Mouse (Mus musculus): ENCODE results near the gene Bach1.
A peak's percentile ranks its signal among the peaks of the same experiment; 100 is the strongest.

DNA sequence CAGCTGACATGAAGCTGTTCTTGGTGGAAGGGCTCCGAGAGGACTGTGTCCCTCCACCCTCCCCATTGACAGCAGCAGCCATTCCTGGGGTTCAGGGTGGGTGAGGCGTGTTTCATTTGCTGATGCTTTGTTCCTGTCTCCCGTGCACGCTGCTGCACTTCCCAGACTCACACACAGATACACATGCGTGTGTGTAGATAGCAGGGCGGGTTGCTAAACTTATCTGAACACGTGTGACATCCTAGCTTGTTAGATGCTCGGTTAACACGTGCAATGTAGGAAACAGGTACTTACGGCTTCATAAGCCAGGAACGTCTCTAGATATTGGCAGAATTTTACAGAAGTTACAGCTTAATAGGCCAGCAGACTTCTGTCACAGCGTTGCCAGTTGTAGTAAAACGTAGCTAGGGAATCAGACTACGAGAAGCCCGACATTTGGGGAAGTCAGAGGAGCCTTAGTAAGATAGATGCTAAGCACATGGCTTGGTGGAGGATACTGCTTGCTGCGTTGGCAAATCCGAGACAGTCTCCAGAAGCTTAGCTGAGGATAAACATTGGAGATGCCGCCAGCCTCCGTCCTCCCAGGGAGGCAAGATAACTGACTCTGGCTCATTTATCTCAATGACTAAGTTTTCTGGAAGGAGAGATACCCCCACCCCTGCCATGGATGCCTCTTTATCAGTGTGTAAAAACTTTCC lies 7.3 kb downstream of the Bach1 start:
- peak; percentile 45 for TF ChIP-seq GATA1 (IDR thresholded peaks at IDR 0.05; ENCODE audit: low read length)
- peak; percentile 42; the same call in 2 of the 3 replicates for TF ChIP-seq TAL1 (IDR thresholded peaks at IDR 0.05; ENCODE audit: low read length)
